Mouse (Mus musculus): ENCODE results near the gene Nhlh1.

- TF ChIP-seq CTCF (conservative IDR thresholded peaks at IDR 0.05; ENCODE audit: low read length) (no peak), POU5F1 (IDR thresholded peaks at IDR 0.05; ENCODE audit: borderline replicate concordance, low read length) (no peak), NANOG (IDR thresholded peaks at IDR 0.05; ENCODE audit: borderline replicate concordance, low read length) (no peak)
Measured at GRCm38 (mm10) chr1:172057491-172057921, at the start of gene Nhlh1.

Data from E14TG2a.4 (cell line).